Mouse (Mus musculus): ENCODE measurements around the gene Insm1. TPM values are rescaled to one million over a fixed set of nuclear protein-coding genes. Genes with fewer than 3 reads are reported as not detected.

Insm1 gene
- polyA plus RNA-seq, 1 experiment from 2014 or later: 8.5 TPM

DNA sequence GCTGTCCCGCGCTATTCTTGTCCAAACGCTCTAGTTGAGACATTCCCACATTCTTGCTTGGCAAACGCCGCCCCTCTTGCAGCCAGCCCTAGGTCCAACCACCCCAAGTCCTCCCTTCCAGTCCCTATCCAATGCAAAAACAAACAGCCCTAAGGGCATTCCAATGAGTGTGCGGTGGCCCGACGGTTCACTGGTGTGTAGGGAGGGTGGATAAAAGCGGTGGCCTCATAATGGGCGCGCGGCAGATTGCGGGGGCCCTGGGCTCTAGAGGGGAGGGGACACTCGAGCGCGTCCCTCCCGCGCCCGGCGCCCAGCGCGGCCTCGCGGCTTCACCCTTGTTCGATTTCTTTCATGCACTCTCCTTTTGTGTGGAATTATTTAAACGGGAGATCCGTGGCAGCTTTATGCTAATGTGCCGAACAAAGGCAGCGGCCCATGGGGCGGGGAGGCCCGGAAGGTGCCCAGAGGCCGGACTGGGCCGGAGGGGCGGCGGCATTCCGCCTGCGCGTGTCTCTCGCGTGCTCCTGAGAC is 3.5 kb upstream of the Insm1 start:
- peaks cover 52% of the 10 kb centered on the region for H3K4me1 ChIP-seq
- H3K36me3 ChIP-seq: no peaks in the 10 kb centered on the region
- peak overlapping the region; percentile 16 for H3K4me3 ChIP-seq
- H3K9ac ChIP-seq: peak overlapping the region; percentile 53
- H3K9me3 ChIP-seq (replicated peaks): no peaks in the 10 kb centered on the region
- H3K27me3 ChIP-seq: peaks cover 58% of the 10 kb centered on the region
- ATAC-seq (ENCODE audit: low FRiP score): peak; percentile 30
- WGBS: under 1% methylated on average over 40 of the region's 40 CpGs
- H3K4me2 ChIP-seq (replicated peaks): peak overlapping the region; percentile 49
- H3K27ac ChIP-seq: peak overlapping the region; percentile 87

DNA sequence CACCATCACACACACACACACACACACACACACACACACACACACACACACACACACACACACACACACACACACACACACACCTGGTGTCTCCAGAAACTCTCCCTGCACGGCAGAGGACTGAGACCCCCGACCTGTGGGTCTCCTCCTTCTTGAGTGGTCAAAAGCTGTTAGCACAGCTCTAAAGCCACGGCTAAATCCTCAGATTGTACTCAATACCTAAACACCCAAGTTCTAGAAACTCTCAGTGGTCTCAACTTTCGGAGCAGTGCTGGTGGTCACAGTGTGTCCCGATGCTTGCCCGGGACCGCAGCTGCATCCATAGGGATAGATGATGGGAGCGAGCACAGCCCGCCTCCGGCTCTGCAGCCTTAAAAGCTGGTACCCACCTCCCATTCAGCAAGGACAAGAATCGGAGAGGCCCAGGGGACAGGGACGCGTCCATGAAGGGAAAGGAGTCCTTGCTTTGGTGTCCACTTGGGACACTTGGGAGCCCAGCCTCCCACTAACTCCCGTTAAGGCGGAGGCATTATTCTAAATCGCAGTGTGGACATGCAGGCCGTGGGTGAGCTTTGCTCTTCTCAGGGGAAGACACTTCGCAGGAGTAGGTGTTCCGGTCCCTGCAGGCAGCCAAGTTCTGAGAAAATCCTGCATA is 2.7 kb upstream of the Insm1 start:
- WGBS: 2% methylated on average over 19 of the region's 19 CpGs
- no peaks in the 10 kb centered on the region for H3K36me3 ChIP-seq
- ATAC-seq (ENCODE audit: low FRiP score): no peak
- peak overlapping the region; percentile 87 for H3K27ac ChIP-seq
- H3K4me3 ChIP-seq: peak overlapping the region; percentile 16; the same call in 1 of the 2 replicates
- H3K9me3 ChIP-seq (replicated peaks): no peaks in the 10 kb centered on the region
- peak overlapping the region; percentile 49 for H3K4me2 ChIP-seq (replicated peaks)
- no peak overlapping the region; the same call in none of the 2 replicates for H3K9ac ChIP-seq
- peaks cover 63% of the 10 kb centered on the region for H3K27me3 ChIP-seq
- H3K4me1 ChIP-seq: peaks cover 59% of the 10 kb centered on the region

DNA sequence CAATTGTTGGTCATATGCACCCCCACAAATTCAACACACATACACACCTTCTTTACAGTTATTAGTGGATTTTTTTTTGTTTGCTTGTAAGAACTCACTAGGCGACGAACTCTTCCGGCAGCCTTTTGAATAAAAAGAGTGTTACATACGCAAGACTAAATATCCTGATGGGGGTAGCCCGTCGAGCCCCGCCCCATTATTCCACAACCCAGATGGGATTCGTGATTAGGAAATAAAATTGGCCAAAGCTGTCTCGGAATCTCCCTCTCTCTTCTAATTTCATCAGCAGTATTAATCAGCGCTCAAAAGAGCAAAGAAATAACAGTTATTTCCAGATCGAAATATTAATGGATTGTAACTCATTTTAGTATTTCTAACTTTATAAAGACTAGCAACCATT is 1.9 kb upstream of the Insm1 start:
- Histone ChIP-seq H3K36me3 (no peaks in the 10 kb centered on the region), H3K9me3 (replicated peaks) (no peaks in the 10 kb centered on the region), H3K27me3 (peaks cover 62% of the 10 kb centered on the region), H3K27ac (no peak overlapping the region), H3K4me2 (replicated peaks) (no peak overlapping the region), H3K4me3 (no peak overlapping the region), H3K4me1 (peaks cover 56% of the 10 kb centered on the region), H3K9ac (no peak overlapping the region)
- 8% methylated on average over 11 of the region's 11 CpGs for WGBS
- no peak for ATAC-seq (ENCODE audit: low FRiP score)

DNA sequence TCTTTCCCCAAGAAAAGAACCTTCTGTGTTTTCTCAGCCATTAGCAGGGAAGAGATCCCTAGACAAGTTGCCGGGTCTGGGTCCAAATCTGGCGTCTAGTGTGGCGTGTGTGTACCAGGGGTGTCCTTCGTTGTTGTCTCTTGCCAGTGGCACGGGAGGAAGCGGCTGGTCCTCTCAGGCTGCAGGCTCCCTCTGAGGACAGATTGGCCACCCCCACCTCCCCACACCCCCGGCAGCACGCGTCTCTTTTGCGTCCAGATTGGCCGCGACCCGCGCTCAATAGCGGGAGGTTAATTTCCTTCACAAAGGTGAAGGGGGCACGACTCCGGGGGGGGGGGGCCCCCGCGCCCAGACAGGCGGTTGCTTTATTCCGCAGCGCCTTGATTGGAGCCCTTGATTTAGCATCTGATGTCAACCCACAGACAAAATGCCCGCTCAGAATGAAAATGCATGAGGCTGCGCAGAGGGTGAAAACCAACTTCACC is 1.1 kb upstream of the Insm1 start:
- no peak for ATAC-seq (ENCODE audit: low FRiP score)
- Histone ChIP-seq H3K4me1 (peaks cover 55% of the 10 kb centered on the region), H3K27me3 (peaks cover 68% of the 10 kb centered on the region)

DNA sequence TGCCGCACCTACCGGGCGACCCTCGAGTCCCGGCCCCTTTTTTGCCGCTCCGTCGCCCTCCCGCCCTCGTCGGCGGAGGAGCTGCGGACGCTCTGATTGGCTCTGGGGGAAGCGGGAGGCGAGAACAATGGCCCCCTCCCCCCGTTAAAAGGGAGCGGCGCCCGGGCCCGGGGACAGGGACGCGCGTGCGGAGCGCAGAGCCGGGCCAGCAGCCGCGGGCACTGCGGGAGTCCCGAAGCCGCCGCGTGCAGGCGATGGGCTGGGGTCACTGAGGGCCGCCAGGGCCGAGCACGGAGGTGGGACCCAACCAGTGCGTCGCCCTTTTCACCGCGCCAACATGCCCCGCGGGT is 183 bp downstream of the Insm1 start:
- Histone ChIP-seq H3K36me3 (no peaks in the 10 kb centered on the region), H3K9me3 (replicated peaks) (no peaks in the 10 kb centered on the region), H3K4me1 (peaks cover 57% of the 10 kb centered on the region), H3K27ac (peak overlapping the region; percentile 98), H3K4me3 (peak overlapping the region; percentile 76), H3K27me3 (peaks cover 71% of the 10 kb centered on the region), H3K9ac (peak overlapping the region; percentile 90), H3K4me2 (replicated peaks) (peak overlapping the region; percentile 82)
- ATAC-seq (ENCODE audit: low FRiP score): peak; percentile 72
- WGBS: under 1% methylated on average over 40 of the region's 44 CpGs

More for the DNA sequence above, 1.1 kb upstream of the Insm1 start:
- Histone ChIP-seq H3K27ac (peak overlapping the region; percentile 98), H3K9ac (peak overlapping the region; percentile 65; the same call in 1 of the 2 replicates), H3K4me2 (replicated peaks) (peak overlapping the region; percentile 82), H3K9me3 (replicated peaks) (no peaks in the 10 kb centered on the region), H3K36me3 (no peaks in the 10 kb centered on the region), H3K4me3 (peak overlapping the region; percentile 76)
- WGBS: under 1% methylated on average over 24 of the region's 24 CpGs

DNA sequence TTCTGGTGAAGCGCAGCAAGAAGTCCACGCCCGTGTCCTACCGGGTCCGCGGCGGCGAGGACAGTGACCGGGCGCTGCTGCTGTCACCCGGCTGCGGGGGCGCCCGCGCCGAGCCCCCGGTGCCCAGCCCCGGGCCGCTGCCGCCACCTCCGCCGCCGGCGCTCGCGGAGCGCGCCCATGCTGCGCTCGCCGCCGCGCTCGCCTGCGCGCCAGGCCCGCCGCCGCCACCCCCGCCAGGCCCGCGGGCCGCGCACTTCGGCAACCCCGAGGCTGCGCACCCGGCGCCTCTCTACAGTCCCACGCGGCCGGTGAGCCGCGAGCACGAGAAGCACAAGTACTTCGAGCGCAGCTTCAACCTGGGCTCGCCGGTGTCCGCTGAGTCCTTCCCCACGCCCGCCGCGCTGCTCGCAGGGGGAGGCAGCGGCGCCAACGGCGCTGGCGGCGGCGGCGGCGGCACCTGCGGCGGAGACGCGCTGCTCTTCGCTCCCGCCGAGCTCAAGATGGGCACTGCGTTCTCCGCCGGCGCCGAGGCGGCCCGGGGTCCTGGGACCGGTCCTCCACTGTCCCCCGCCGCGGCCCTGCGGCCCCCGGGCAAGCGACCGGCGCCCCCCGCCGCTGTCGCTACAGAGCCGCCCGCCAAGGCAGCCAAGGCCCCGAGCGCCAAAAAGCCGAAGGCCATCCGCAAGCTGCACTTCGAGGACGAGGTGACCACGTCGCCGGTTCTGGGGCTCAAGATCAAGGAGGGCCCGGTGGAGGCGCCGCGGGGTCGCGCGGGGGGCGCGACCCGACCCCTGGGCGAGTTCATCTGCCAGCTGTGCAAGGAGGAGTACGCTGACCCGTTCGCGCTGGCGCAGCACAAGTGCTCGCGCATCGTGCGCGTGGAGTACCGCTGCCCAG is 806 bp downstream of the Insm1 start:
- under 1% methylated on average over 103 of the region's 133 CpGs for WGBS
- peak overlapping the region; percentile 76 for H3K4me3 ChIP-seq
- peak overlapping the region; percentile 90 for H3K9ac ChIP-seq
- H3K9me3 ChIP-seq (replicated peaks): no peaks in the 10 kb centered on the region
- peak; percentile 12 for ATAC-seq (ENCODE audit: low FRiP score)
- H3K4me2 ChIP-seq (replicated peaks): peak overlapping the region; percentile 82
- H3K36me3 ChIP-seq: no peaks in the 10 kb centered on the region
- H3K4me1 ChIP-seq: peaks cover 54% of the 10 kb centered on the region
- peaks cover 73% of the 10 kb centered on the region for H3K27me3 ChIP-seq
- peak overlapping the region; percentile 98 for H3K27ac ChIP-seq

DNA sequence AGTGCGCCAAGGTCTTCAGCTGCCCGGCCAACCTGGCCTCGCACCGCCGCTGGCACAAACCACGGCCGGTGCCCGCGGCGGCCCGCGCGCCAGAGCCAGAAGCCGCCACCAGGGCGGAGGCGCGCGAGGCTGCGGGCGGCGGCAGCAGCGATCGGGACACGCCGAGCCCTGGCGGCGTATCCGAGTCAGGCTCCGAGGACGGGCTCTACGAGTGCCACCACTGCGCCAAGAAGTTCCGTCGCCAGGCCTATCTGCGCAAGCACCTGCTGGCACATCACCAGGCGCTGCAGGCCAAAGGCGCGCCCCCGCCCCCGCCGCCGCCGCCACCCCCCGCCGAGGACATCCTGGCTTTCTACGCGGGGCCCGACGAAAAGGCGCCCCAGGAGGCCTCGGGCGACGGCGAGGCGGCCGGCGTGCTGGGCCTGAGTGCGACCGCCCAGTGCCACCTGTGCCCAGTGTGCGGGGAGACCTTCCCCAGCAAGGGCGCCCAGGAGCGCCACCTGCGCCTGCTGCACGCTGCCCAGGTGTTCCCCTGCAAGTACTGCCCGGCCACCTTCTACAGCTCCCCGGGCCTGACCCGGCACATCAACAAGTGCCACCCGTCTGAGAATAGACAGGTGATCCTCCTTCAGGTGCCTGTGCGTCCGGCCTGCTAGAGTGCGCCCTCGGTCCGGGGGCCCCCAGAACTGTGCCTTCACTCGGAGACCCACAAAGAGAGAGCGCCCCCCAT is 1.6 kb downstream of the Insm1 start:
- Histone ChIP-seq H3K9me3 (replicated peaks) (no peaks in the 10 kb centered on the region), H3K4me2 (replicated peaks) (peak overlapping the region; percentile 82), H3K4me1 (peaks cover 46% of the 10 kb centered on the region), H3K36me3 (no peaks in the 10 kb centered on the region), H3K27ac (peak overlapping the region; percentile 98), H3K9ac (peak overlapping the region; percentile 90), H3K27me3 (peaks cover 74% of the 10 kb centered on the region), H3K4me3 (peak overlapping the region; percentile 76)
- 2% methylated on average over 49 of the region's 75 CpGs for WGBS
- no peak for ATAC-seq (ENCODE audit: low FRiP score)

DNA sequence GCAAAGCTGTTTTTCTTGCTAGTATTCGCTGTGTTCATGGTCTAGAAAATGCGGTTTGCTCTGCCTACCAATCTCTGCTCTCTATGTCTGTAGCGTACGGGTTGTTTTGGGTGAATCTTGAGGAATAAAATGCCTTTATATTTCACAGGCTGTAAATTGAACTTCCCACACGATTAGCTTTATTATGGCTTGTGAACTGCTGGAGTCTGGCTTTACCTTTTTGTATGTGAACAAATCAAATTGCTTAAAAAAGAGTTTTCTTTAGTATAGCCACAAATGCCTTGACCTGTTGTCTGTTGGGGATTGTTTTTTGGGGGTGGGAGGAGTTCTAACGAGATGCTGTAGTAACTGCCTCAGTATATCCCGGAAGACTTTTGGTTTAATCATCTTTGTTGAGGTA is 2.4 kb downstream of the Insm1 start:
- ATAC-seq (ENCODE audit: low FRiP score): no peak
- H3K27ac ChIP-seq: peak overlapping the region; percentile 98; the same call in 1 of the 2 replicates
- H3K9ac ChIP-seq: peak overlapping the region; percentile 90
- no peaks in the 10 kb centered on the region for H3K36me3 ChIP-seq
- WGBS: 10% methylated on average over 7 of the region's 7 CpGs
- peak overlapping the region; percentile 76 for H3K4me3 ChIP-seq
- peaks cover 74% of the 10 kb centered on the region for H3K27me3 ChIP-seq
- peak overlapping the region; percentile 82 for H3K4me2 ChIP-seq (replicated peaks)
- peaks cover 38% of the 10 kb centered on the region for H3K4me1 ChIP-seq
- H3K9me3 ChIP-seq (replicated peaks): no peaks in the 10 kb centered on the region

DNA sequence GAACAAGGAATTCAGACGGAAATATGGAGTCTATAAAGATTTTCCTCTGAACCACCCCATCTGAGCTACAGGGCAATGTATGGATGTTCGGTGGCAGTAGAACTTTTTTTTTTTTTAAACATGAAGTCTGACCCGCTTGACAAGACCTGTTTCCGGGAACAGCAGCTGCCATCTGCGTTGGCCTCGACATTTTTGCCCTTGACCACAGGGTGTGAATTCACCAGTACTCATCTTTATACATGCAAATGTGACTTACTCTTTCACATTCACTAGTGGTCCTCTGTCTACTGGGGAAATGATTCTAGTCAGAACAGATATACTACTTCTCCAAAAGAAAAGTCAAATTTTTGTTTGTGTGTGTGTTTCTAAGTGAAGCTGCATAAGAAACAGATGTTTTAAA is 4.1 kb downstream of the Insm1 start:
- H3K9ac ChIP-seq: no peak overlapping the region
- H3K4me3 ChIP-seq: 0 out of 2 replicates have a peak overlapping the region, but pooled peaks have one; percentile 16
- 4% methylated on average over 6 of the region's 6 CpGs for WGBS
- peak overlapping the region; percentile 82 for H3K4me2 ChIP-seq (replicated peaks)
- no peak for ATAC-seq (ENCODE audit: low FRiP score)
- H3K36me3 ChIP-seq: no peaks in the 10 kb centered on the region
- H3K27me3 ChIP-seq: peaks cover 67% of the 10 kb centered on the region
- no peaks in the 10 kb centered on the region for H3K9me3 ChIP-seq (replicated peaks)
- no peak overlapping the region for H3K27ac ChIP-seq
- peaks cover 30% of the 10 kb centered on the region for H3K4me1 ChIP-seq

DNA sequence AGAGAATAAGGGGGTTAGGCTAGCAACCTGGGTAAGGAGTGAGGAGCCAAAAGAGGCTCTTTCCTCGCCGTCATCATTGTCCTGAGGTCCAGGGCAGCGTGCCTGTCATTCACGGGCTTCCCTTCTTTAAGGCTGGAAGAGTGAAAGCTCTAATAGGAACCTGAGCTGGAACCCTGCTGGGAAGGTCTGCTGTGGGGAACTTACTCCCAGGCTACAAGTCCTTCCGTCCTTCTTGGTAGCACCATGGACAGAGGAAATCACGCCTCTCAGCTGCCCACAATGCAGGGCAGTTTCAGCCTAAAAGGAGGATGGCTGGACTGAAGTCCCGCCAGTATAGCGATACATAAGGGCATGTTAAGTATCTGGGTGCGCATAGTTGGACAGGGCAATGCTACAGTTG is 4.8 kb downstream of the Insm1 start:
- peaks cover 25% of the 10 kb centered on the region for H3K4me1 ChIP-seq
- no peak overlapping the region for H3K4me2 ChIP-seq (replicated peaks)
- no peak overlapping the region; the same call in 1 of the 2 replicates for H3K27ac ChIP-seq
- no peak for ATAC-seq (ENCODE audit: low FRiP score)
- no peaks in the 10 kb centered on the region for H3K9me3 ChIP-seq (replicated peaks)
- no peak overlapping the region for H3K4me3 ChIP-seq
- no peak overlapping the region for H3K9ac ChIP-seq
- 3% methylated on average over 9 of the region's 9 CpGs for WGBS
- no peaks in the 10 kb centered on the region for H3K36me3 ChIP-seq
- H3K27me3 ChIP-seq: peaks cover 62% of the 10 kb centered on the region

DNA sequence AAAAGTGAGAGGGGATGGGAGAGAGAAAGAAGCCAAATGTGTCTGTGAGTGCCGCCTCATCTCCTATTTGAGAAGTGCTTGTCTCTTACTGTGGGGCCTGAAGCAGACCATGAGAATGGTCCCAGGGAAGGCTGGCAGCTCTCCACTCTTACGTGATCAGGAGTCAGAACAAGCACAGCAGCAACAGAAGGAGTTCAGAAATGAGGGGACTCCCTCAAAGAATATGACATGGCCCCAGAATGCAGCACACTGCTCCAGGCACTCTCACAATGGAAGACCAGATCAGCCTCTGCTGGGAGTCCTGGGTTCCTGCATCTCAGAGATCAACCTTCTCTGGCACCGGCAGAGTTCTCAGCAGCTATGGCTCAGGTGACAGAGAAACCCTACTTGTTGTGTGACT is 5.9 kb downstream of the Insm1 start:
- Histone ChIP-seq H3K4me2 (replicated peaks) (no peak overlapping the region), H3K4me1 (peaks cover 25% of the 10 kb centered on the region), H3K4me3 (no peak overlapping the region), H3K27me3 (peaks cover 55% of the 10 kb centered on the region), H3K9ac (no peak overlapping the region), H3K27ac (no peak overlapping the region), H3K9me3 (replicated peaks) (no peaks in the 10 kb centered on the region), H3K36me3 (no peaks in the 10 kb centered on the region)
- WGBS: 52% methylated on average over 3 of the region's 3 CpGs
- ATAC-seq (ENCODE audit: low FRiP score): no peak

DNA sequence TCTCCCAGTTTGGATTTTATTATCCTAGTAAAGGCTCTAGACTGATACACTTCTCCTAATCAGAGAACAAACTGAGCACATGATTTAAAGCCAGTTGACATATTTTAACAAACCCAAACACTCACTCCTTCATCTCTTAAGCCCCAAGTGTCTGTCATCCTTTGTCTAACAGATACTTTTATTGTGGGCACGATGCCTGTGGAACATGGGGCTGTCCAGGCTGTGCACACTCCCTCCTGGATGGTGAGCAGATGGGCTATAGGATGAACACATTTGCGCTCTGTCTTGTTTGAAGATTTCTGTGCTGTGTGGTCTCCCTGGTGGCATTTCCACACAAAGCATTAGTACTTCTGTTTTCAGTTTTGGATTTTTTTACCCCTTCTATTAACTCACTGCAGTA is 6.7 kb downstream of the Insm1 start:
- ATAC-seq (ENCODE audit: low FRiP score): no peak
- WGBS: 65% methylated on average over 2 of the region's 2 CpGs
- no peaks in the 10 kb centered on the region for H3K36me3 ChIP-seq
- H3K4me1 ChIP-seq: peaks cover 17% of the 10 kb centered on the region
- H3K4me3 ChIP-seq: no peak overlapping the region
- peaks cover 47% of the 10 kb centered on the region for H3K27me3 ChIP-seq
- H3K4me2 ChIP-seq (replicated peaks): no peak overlapping the region
- no peak overlapping the region for H3K27ac ChIP-seq
- no peak overlapping the region for H3K9ac ChIP-seq
- no peaks in the 10 kb centered on the region for H3K9me3 ChIP-seq (replicated peaks)
